Mouse (Mus musculus): Measurements from ENCODE around the gene Brms1.

Brms1 gene

GRCm38 (mm10) chr19:5089324-5089723 is 48.2 kb downstream of the Brms1 start:
- no peak for DNase-seq (ENCODE audit: low spot score)

DNA sequence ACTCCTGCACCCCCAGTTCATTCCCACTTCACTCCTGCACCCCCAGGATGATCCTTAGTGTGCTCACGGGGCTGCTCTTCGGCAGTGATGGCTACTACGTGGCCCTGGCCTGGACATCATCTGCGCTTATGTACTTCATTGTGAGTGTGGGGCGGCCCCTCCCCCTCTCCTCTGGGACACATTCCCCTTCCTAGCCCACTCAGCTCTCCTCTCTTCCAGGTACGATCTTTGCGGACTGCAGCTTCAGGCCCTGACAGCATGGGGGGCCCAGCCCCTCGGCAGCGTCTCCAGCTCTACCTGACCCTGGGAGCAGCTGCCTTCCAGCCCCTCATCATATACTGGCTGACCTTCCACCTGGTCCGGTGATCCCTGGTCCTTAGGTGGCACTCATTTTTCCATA is 50.9 kb downstream of the Brms1 start:
- DNase-seq (ENCODE audit: low spot score) = no peak

DNA sequence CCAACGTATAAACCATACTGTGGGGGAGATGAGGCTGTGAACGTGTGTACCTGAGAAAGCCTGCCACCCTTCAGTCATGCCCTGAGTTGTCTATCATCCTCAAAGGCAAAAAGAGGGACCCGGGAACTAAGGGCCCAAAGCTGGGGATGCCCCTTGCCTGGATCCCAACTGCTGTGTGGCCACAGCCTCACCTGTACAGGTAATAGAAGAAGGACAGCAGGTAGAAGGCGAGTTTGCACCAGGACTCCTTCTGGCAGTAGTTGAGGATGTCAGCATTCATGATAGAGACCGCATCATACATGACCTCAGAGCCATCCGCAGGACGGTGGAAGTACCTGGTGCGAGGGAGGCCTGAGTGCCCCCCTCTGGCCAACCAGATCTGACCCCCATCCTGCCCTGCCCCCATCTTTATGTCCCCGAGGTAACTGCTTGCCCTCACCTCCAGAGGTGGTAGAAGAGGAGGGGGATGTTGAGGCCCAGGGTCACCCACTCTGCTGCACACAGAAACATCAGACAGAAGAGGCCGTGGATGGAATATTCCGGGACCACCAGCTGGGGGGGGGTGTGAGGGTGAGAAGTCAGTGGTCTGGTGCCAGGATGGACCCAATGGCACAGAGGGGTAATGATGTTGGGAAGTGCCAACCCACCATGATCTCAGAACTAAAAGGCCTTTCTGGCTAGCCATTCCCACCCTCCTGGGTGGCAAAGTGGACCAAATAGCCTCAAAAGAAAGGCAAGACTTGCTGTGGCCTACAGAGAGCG is 52.5 kb downstream of the Brms1 start:
- DNase-seq (ENCODE audit: low spot score) = no peak

- peak; percentile 93 for DNase-seq (ENCODE audit: low spot score)
Measured at GRCm38 (mm10) chr19:5094243-5094632, 53.1 kb downstream of the Brms1 start.

DNA sequence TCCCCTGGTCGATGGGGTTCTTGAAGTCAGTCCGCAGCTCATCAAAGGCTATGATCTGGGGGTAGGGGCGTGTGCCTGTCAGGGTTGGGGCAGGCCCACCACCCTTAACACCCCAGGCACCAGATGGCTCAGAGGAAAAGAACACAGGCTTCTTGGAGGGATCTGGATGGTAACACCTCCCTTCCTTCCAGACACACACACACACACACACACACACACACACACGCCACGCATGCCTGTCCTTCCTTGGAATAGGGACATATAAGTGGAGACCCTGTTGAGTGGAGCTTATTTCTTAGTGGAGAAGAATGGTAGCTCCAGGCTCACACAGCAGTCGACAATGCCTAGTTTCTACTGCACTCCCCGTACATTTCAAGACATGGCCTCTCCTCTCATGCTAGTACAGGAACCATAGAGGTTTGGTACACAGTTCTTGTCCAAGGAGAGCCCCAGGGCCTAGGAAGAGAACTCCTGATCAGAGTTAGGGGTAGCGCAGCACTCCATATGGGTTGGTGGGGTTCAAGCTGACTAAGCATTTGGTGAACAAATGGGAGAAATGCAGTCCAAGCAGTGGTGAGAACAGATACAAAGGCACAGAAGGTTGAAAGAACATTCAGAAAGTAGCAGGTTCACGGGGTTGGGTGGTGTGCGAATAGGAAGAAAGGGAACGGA is 53.7 kb downstream of the Brms1 start:
- no peak for DNase-seq (ENCODE audit: low spot score)

- DNase-seq (ENCODE audit: low spot score) = no peak
Measured at GRCm38 (mm10) chr19:5095887-5096474, 54.8 kb downstream of the Brms1 start.

- no peak for DNase-seq (ENCODE audit: low spot score)
Measured at GRCm38 (mm10) chr19:5097521-5098362, 56.6 kb downstream of the Brms1 start.

- no peak for DNase-seq (ENCODE audit: low spot score)
Measured at GRCm38 (mm10) chr19:5098363-5099143, 57.4 kb downstream of the Brms1 start, which contains the start of gene Cnih2. Gene Cnih2, minus strand, starts transcription at chr19:5098521.

Data from layer of hippocampus, adult 9-10 months (tissue).